Mouse (Mus musculus) cortical plate, adult 2 months (tissue): ENCODE data around the gene Gm10096. TPM values are rescaled to one million over a fixed set of nuclear protein-coding genes. Genes with fewer than 3 reads are reported as not detected.
"Not testable (repeated sequence)": the region's sequence is repeated elsewhere in the genome, so short reads cannot be mapped to it uniquely, and the experiment has no call there.

Experiments used
- H3K27ac ChIP-seq: fragments of 200-500 bp; 2 replicates; pipeline ENCODE4 v1.5.1; 2012; ENCODE audit warnings: low read length, control low read depth, inconsistent platforms; ENCODE audit not compliant: insufficient read depth
- H3K4me1 ChIP-seq: fragments of 200-500 bp; 2 replicates; pipeline ENCODE4 v1.6.1; 2011; ENCODE audit warnings: low read length; ENCODE audit not compliant: control insufficient read depth, insufficient read depth
- H3K4me3 ChIP-seq: fragments of 200-500 bp; 2 replicates; pipeline ENCODE4 v1.5.1; 2011; ENCODE audit warnings: mild to moderate bottlenecking, low read length, control low read depth; ENCODE audit not compliant: insufficient read depth
- polyA plus RNA-seq: library from polyadenylated mRNA; depleted of rRNA; stranded (reverse); fragments of >200 nt; gene quantifications from 2 replicates; pipeline ENCODE4 v1.2.3, GENCODE M21; 2012; rRNA removed

The Gm10096 gene
- polyA plus RNA-seq: not detected in 2 replicates

DNA sequence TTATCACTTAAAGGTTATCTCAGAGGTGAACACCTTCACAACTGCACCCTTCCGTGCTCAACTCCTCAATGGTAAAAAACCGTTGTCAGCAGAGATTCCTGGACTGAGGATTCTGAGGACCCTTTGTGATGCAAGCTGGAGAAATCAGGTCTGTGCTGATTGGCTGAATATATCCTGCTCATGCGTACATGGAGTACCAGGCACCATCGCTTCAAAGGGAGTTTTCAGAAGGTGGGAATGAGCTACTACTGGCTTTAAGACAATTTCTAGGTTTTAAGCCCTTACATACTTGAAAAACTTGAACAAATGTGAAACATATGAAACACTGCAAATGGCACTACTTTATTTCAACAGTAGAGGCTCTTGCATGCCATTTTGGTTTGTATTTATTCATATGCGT lies at the start of gene Gm10096:
Gene Gm10096 (minus strand): TSS at position 101 of the 400 bp plus-strand sequence.
- not testable (repeated sequence) for H3K4me3 ChIP-seq, H3K4me1 ChIP-seq, H3K27ac ChIP-seq
